Mouse (Mus musculus): Measurements from ENCODE around the gene 5730455P16Rik. TPM values are rescaled to one million over a fixed set of nuclear protein-coding genes. Genes with fewer than 3 reads are reported as not detected.

The 5730455P16Rik gene
- polyA plus RNA-seq, 1 experiment from 2014 or later = 4.1 TPM

GRCm38 (mm10) chr11:80342482-80342881 is 35.4 kb downstream of the 5730455P16Rik start:
- Histone ChIP-seq H3K4me3 (ENCODE audit: low read depth, low read length) (no peak overlapping the region), H3K4me2 (ENCODE audit: low read depth, low read length) (no peak overlapping the region)

GRCm38 (mm10) chr11:80336351-80336730 is 41.5 kb downstream of the 5730455P16Rik start:
- H3K4me2 ChIP-seq (ENCODE audit: low read depth, low read length) = no peak overlapping the region
- WGBS (ENCODE audit: insufficient replicate concordance) = 18% methylated on average over 6 of the region's 6 CpGs

More at GRCm38 (mm10) chr11:80342482-80342881, 35.4 kb downstream of the 5730455P16Rik start:
- Histone ChIP-seq H3K27me3 (ENCODE audit: control insufficient read depth, insufficient read depth, low read depth, low read length) (no peaks in the 10 kb centered on the region), H3K9me3 (replicated peaks; ENCODE audit: control insufficient read depth, low read length) (no peaks in the 10 kb centered on the region), H3K36me3 (ENCODE audit: control insufficient read depth, insufficient read depth) (no peaks in the 10 kb centered on the region), H3K27ac (ENCODE audit: low read length) (no peak overlapping the region), H3K9ac (ENCODE audit: low read depth, low read length) (no peak overlapping the region), H3K4me1 (ENCODE audit: control insufficient read depth, low read depth, low read length) (no peaks in the 10 kb centered on the region)
- ATAC-seq (ENCODE audit: low read depth) = no peak
- 26% methylated on average over 2 of the region's 2 CpGs for WGBS (ENCODE audit: insufficient replicate concordance)

DNA sequence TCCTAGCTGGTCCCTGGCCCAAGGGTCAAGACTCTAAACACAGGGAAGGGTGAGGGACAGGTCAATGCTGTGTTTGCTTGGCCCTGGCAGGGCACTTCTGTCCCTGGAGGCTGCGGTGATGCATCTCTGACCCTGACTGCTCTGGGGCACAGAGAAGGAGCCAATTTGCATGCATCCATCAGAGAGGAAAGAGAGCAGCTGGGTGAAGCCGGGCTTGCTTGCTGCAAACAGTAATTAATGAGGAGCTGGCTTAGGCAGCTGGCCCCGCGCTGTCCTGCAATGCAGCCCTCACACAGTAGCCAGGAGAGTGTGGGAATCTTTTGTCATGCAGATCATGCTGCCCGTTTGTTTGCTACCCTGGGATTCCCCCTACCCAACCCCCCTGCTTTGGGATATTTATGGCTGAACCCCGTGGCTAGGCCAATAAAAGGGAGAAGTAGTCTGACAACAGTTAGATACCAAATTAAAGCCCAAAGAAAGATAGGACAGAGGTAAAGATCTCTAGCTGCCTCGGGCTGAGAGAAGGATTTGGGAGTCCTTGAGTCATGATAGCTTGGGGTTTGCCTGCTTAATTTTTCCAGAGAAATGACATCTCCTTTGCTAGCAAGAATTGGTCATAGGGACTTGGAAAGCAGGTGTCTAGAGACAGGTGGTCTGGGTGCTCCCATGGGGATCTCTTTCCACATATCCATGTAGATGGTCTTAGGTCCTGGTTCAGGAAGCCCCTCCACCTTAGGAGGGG is 42.1 kb downstream of the 5730455P16Rik start:
- Histone ChIP-seq H3K36me3 (ENCODE audit: control insufficient read depth, insufficient read depth) (no peaks in the 10 kb centered on the region), H3K9ac (ENCODE audit: low read depth, low read length) (no peak overlapping the region), H3K4me2 (ENCODE audit: low read depth, low read length) (no peak overlapping the region), H3K27me3 (ENCODE audit: control insufficient read depth, insufficient read depth, low read depth, low read length) (no peaks in the 10 kb centered on the region; the same call in 1 of the 2 replicates), H3K4me3 (ENCODE audit: low read depth, low read length) (no peak overlapping the region), H3K9me3 (replicated peaks; ENCODE audit: control insufficient read depth, low read length) (no peaks in the 10 kb centered on the region), H3K27ac (ENCODE audit: low read length) (no peak overlapping the region), H3K4me1 (ENCODE audit: control insufficient read depth, low read depth, low read length) (no peaks in the 10 kb centered on the region)
- no peak for ATAC-seq (ENCODE audit: low read depth)
- 11% methylated on average over 7 of the region's 7 CpGs for WGBS (ENCODE audit: insufficient replicate concordance)

More at GRCm38 (mm10) chr11:80336351-80336730, 41.5 kb downstream of the 5730455P16Rik start:
- H3K9me3 ChIP-seq (replicated peaks; ENCODE audit: control insufficient read depth, low read length) = no peaks in the 10 kb centered on the region
- no peak overlapping the region for H3K9ac ChIP-seq (ENCODE audit: low read depth, low read length)
- no peak for ATAC-seq (ENCODE audit: low read depth)
- H3K4me3 ChIP-seq (ENCODE audit: low read depth, low read length) = no peak overlapping the region
- no peak overlapping the region for H3K27ac ChIP-seq (ENCODE audit: low read length)
- no peaks in the 10 kb centered on the region for H3K36me3 ChIP-seq (ENCODE audit: control insufficient read depth, insufficient read depth)
- H3K4me1 ChIP-seq (ENCODE audit: control insufficient read depth, low read depth, low read length) = no peaks in the 10 kb centered on the region
- H3K27me3 ChIP-seq (ENCODE audit: control insufficient read depth, insufficient read depth, low read depth, low read length) = no peaks in the 10 kb centered on the region; the same call in 1 of the 2 replicates

- no peak overlapping the region for H3K9ac ChIP-seq (ENCODE audit: low read depth, low read length)
- WGBS (ENCODE audit: insufficient replicate concordance) = 45% methylated on average over 12 of the region's 12 CpGs
Measured at GRCm38 (mm10) chr11:80332709-80333400, 45.0 kb downstream of the 5730455P16Rik start.

DNA sequence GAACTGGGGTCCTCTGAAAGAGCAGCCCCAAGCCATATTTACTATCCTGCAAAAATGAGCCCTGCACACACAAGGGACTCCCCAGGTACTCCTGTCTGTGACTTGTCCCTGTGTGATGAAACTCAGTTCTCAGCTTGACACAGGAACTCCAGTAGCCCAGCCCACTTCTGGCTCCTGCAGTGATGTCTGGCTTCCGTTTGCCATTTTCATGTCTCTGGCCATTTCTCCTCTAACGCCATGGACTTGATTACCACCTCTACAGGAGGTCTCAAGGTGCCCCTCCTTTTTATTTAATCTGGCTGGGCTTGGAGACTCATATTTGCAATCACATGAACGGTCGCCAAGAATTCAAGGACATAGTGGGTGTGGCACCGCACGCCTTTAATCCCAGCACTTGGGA is 53.2 kb downstream of the 5730455P16Rik start:
- Histone ChIP-seq H3K27me3 (ENCODE audit: control insufficient read depth, insufficient read depth, low read depth, low read length) (no peaks in the 10 kb centered on the region), H3K9me3 (replicated peaks; ENCODE audit: control insufficient read depth, low read length) (no peaks in the 10 kb centered on the region), H3K27ac (ENCODE audit: low read length) (no peak overlapping the region), H3K4me2 (ENCODE audit: low read depth, low read length) (no peak overlapping the region), H3K4me1 (ENCODE audit: control insufficient read depth, low read depth, low read length) (no peaks in the 10 kb centered on the region), H3K9ac (ENCODE audit: low read depth, low read length) (no peak overlapping the region), H3K4me3 (ENCODE audit: low read depth, low read length) (no peak overlapping the region), H3K36me3 (ENCODE audit: control insufficient read depth, insufficient read depth) (no peaks in the 10 kb centered on the region)
- no peak for ATAC-seq (ENCODE audit: low read depth)
- WGBS (ENCODE audit: insufficient replicate concordance) = 65% methylated on average over 6 of the region's 6 CpGs

More at GRCm38 (mm10) chr11:80332709-80333400, 45.0 kb downstream of the 5730455P16Rik start:
- no peak overlapping the region for H3K27ac ChIP-seq (ENCODE audit: low read length)
- ATAC-seq (ENCODE audit: low read depth) = no peak
- H3K36me3 ChIP-seq (ENCODE audit: control insufficient read depth, insufficient read depth) = no peaks in the 10 kb centered on the region
- H3K27me3 ChIP-seq (ENCODE audit: control insufficient read depth, insufficient read depth, low read depth, low read length) = no peaks in the 10 kb centered on the region; the same call in 1 of the 2 replicates
- H3K4me2 ChIP-seq (ENCODE audit: low read depth, low read length) = no peak overlapping the region
- no peaks in the 10 kb centered on the region for H3K9me3 ChIP-seq (replicated peaks; ENCODE audit: control insufficient read depth, low read length)
- H3K4me1 ChIP-seq (ENCODE audit: control insufficient read depth, low read depth, low read length) = no peaks in the 10 kb centered on the region
- no peak overlapping the region for H3K4me3 ChIP-seq (ENCODE audit: low read depth, low read length)

DNA sequence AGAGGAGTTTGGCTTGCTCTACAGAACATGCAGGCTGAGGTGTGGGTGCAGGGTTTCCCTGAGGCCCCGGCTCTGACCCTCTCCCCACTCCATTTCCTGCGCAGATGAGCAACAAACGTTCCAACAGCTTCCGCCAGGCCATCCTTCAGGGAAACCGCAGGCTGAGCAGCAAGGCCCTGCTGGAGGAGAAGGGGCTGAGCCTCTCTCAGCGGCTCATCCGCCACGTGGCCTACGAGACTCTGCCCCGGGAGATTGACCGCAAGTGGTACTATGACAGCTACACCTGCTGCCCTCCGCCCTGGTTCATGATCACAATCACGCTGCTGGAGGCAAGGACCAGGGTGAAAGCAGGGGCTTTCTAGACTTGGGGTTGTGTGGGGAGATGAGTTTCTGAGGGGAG is 54.6 kb downstream of the 5730455P16Rik start:
- no peak overlapping the region for H3K4me2 ChIP-seq (ENCODE audit: low read depth, low read length)
- H3K27ac ChIP-seq (ENCODE audit: low read length) = no peak overlapping the region
- H3K9me3 ChIP-seq (replicated peaks; ENCODE audit: control insufficient read depth, low read length) = no peaks in the 10 kb centered on the region
- ATAC-seq (ENCODE audit: low read depth) = no peak; the same call in 1 of the 2 replicates
- no peaks in the 10 kb centered on the region for H3K4me1 ChIP-seq (ENCODE audit: control insufficient read depth, low read depth, low read length)
- H3K27me3 ChIP-seq (ENCODE audit: control insufficient read depth, insufficient read depth, low read depth, low read length) = no peaks in the 10 kb centered on the region
- H3K4me3 ChIP-seq (ENCODE audit: low read depth, low read length) = no peak overlapping the region
- H3K36me3 ChIP-seq (ENCODE audit: control insufficient read depth, insufficient read depth) = no peaks in the 10 kb centered on the region
- no peak overlapping the region for H3K9ac ChIP-seq (ENCODE audit: low read depth, low read length)
- 26% methylated on average over 13 of the region's 13 CpGs for WGBS (ENCODE audit: insufficient replicate concordance)

GRCm38 (mm10) chr11:80315743-80316639 is 61.8 kb downstream of the 5730455P16Rik start:
- H3K36me3 ChIP-seq (ENCODE audit: control insufficient read depth, insufficient read depth) = no peaks in the 10 kb centered on the region
- no peak overlapping the region for H3K27ac ChIP-seq (ENCODE audit: low read length)
- no peak overlapping the region for H3K4me3 ChIP-seq (ENCODE audit: low read depth, low read length)
- ATAC-seq (ENCODE audit: low read depth) = no peak
- no peak overlapping the region for H3K4me2 ChIP-seq (ENCODE audit: low read depth, low read length)
- H3K9me3 ChIP-seq (replicated peaks; ENCODE audit: control insufficient read depth, low read length) = no peaks in the 10 kb centered on the region
- H3K4me1 ChIP-seq (ENCODE audit: control insufficient read depth, low read depth, low read length) = no peaks in the 10 kb centered on the region
- no peaks in the 10 kb centered on the region for H3K27me3 ChIP-seq (ENCODE audit: control insufficient read depth, insufficient read depth, low read depth, low read length)
- WGBS (ENCODE audit: insufficient replicate concordance) = 45% methylated on average over 10 of the region's 10 CpGs
- no peak overlapping the region for H3K9ac ChIP-seq (ENCODE audit: low read depth, low read length)

GRCm38 (mm10) chr11:80313944-80314343 is 63.9 kb downstream of the 5730455P16Rik start:
- Histone ChIP-seq H3K4me2 (ENCODE audit: low read depth, low read length) (no peak overlapping the region), H3K9me3 (replicated peaks; ENCODE audit: control insufficient read depth, low read length) (no peaks in the 10 kb centered on the region), H3K4me3 (ENCODE audit: low read depth, low read length) (no peak overlapping the region), H3K27ac (ENCODE audit: low read length) (no peak overlapping the region), H3K9ac (ENCODE audit: low read depth, low read length) (no peak overlapping the region), H3K36me3 (ENCODE audit: control insufficient read depth, insufficient read depth) (no peaks in the 10 kb centered on the region), H3K27me3 (ENCODE audit: control insufficient read depth, insufficient read depth, low read depth, low read length) (no peaks in the 10 kb centered on the region), H3K4me1 (ENCODE audit: control insufficient read depth, low read depth, low read length) (no peaks in the 10 kb centered on the region)
- 48% methylated on average over 4 of the region's 4 CpGs for WGBS (ENCODE audit: insufficient replicate concordance)
- no peak for ATAC-seq (ENCODE audit: low read depth)
